In the genomic region with DNA sequence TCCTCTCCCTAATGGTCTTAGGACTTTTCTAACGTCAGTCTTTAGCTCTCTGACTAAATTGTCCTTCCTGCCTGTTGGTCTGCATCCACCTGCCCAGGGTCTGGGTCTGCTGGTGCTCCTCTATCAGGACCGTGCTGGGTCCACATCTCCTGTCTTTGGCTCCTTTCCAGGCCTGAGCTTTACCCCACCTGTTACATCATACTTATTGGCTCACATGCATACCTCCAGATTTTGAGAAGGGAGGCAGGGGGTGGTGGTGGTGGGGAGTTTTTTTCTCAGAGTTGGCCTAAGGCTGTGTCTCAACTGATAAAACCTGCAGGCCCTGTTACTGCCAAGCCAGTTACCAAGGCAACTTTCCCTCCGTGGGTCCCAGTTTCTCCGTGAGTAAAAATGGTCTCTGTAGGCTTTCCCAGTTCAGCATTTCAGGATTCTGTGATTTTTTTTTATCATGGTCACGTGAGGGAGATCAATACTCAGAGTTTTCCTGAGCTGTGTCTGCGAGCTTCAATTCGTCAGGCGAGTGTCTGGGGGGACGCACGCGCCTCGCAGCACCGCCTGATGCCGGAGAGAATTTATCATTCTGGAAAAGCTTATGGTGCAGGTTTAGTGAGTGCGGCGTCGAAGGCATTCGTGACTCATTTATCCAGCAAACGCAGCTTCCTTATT, we compare ENCODE assay signal across 17 mouse cellular contexts.
DNase-seq lines count a peak whose midpoint lies in the region; ATAC-seq and TF ChIP-seq lines count a peak whose summit lies in the region.
"Had no signal": no experiment of that assay in that cellular context is flagged by ENCODE, and none has a peak within 500 bp of the region (broad histone marks: within the 10 kb centered on the region; RNA-seq: fewer than 3 reads in every experiment).

No protein-coding gene starts in this region.

- intact Hi-C loops in gastrocnemius, postnatal 14 days (cut with DNase I; ENCODE audit: low total_unique reads) = no loop called here

- no peaks in the 10 kb centered on the region for H3K9me3 ChIP-seq in liver, embryonic 12.5 days (replicated peaks)
- H3K9me3 ChIP-seq: embryonic facial prominence, embryonic 15.5 days; limb, embryonic 12.5 days; megakaryocyte, embryonic 14.5 days had no signal

- H3K36me3 ChIP-seq in testis, adult 2 months (ENCODE audit: control insufficient read depth, insufficient read depth, low read length) = no peaks in the 10 kb centered on the region
- H3K36me3 ChIP-seq in liver, embryonic 12.5 days = no peaks in the 10 kb centered on the region
- H3K36me3 ChIP-seq: embryonic facial prominence, embryonic 15.5 days; limb, embryonic 12.5 days had no signal

- H3K27ac ChIP-seq in testis, adult 2 months (ENCODE audit: control insufficient read depth, insufficient read depth, low read depth, low read length) = no peak overlapping the region
- peak overlapping the region; percentile 40; the same call in 1 of the 2 replicates for H3K27ac ChIP-seq in olfactory bulb, adult 2 months (ENCODE audit: insufficient read depth, low read depth, low read length)
- H3K27ac ChIP-seq in liver, embryonic 12.5 days = no peak overlapping the region
- H3K27ac ChIP-seq: embryonic facial prominence, embryonic 15.5 days; limb, embryonic 12.5 days had no signal

- H3K9ac ChIP-seq in liver, embryonic 12.5 days = no peak overlapping the region
- H3K9ac ChIP-seq: embryonic facial prominence, embryonic 15.5 days; limb, embryonic 12.5 days had no signal

- TF ChIP-seq CTCF in testis, adult 2 months (IDR thresholded peaks at IDR 0.05; ENCODE audit: control insufficient read depth, insufficient read depth, insufficient replicate concordance, low read depth, low read length) = no peak
- TF ChIP-seq CTCF in olfactory bulb, adult 2 months (IDR thresholded peaks at IDR 0.05; ENCODE audit: insufficient read depth, low read depth, low read length) = no peak

- no peaks in the 10 kb centered on the region for H3K27me3 ChIP-seq in testis, adult 2 months (ENCODE audit: control insufficient read depth, insufficient read depth, low read length)
- no peaks in the 10 kb centered on the region for H3K27me3 ChIP-seq in liver, embryonic 12.5 days (replicated peaks)
- H3K27me3 ChIP-seq: embryonic facial prominence, embryonic 15.5 days; limb, embryonic 12.5 days; megakaryocyte, embryonic 14.5 days; Patski had no signal

- H3K4me2 ChIP-seq in liver, embryonic 12.5 days = no peak overlapping the region
- H3K4me2 ChIP-seq: embryonic facial prominence, embryonic 15.5 days; limb, embryonic 12.5 days had no signal

- H3K4me1 ChIP-seq in testis, adult 2 months (ENCODE audit: control insufficient read depth, insufficient read depth, low read length) = no peaks in the 10 kb centered on the region
- H3K4me1 ChIP-seq in olfactory bulb, adult 2 months (ENCODE audit: control insufficient read depth, insufficient read depth, low read length) = peaks cover 16% of the 10 kb centered on the region
- H3K4me1 ChIP-seq in liver, embryonic 12.5 days = no peaks in the 10 kb centered on the region
- H3K4me1 ChIP-seq: embryonic facial prominence, embryonic 15.5 days; limb, embryonic 12.5 days; megakaryocyte, embryonic 14.5 days had no signal

- WGBS in olfactory bulb, adult 2 months = 44% methylated on average over 19 of the region's 19 CpGs
- 76% methylated on average over 19 of the region's 19 CpGs for WGBS in liver, embryonic 12.5 days (ENCODE audit: insufficient replicate concordance)

- no peak for ATAC-seq in liver, embryonic 12.5 days
- ATAC-seq: Patski had no signal

- H3K4me3 ChIP-seq in testis, adult 2 months (ENCODE audit: control insufficient read depth, low read depth, low read length) = peak overlapping the region; percentile 20
- no peak overlapping the region for H3K4me3 ChIP-seq in olfactory bulb, adult 2 months (ENCODE audit: insufficient read depth, low read depth, low read length)
- H3K4me3 ChIP-seq in liver, embryonic 12.5 days = no peak overlapping the region
- H3K4me3 ChIP-seq: embryonic facial prominence, embryonic 15.5 days; limb, embryonic 12.5 days; megakaryocyte, embryonic 14.5 days had no signal

- no peak for TF ChIP-seq POLR2A in testis, adult 2 months (IDR thresholded peaks at IDR 0.05; ENCODE audit: control insufficient read depth, low read depth, low read length)
- TF ChIP-seq POLR2A in olfactory bulb, adult 2 months (IDR thresholded peaks at IDR 0.05; ENCODE audit: insufficient read depth, low read depth, low read length) = no peak

- no peak for DNase-seq in testis, postnatal 14 days (ENCODE audit: low spot score)
- DNase-seq in layer of hippocampus, adult 8-10 months (ENCODE audit: low spot score in 2 of 2) = peak; percentile 29 to 52
- DNase-seq in gastrocnemius, postnatal 14 days = no peak
- no peak for DNase-seq in thymus, adult 18-20 months
- DNase-seq: adrenal gland, adult 2 months; cerebellum, postnatal 36 days; heart, adult 18-20 months; heart, postnatal 14 days; lung, adult 18-20 months; thymus, postnatal 14 days had no signal

Comparison
In these comparisons a context has a peak if more than half of its experiments do, and no peak if none do; other contexts are left out.
1. DNase-seq: peak in layer of hippocampus, adult 8-10 months (2 of 2); none in testis, postnatal 14 days (single experiment), gastrocnemius, postnatal 14 days (single experiment) and thymus, adult 18-20 months (0 of 2).